Mouse (Mus musculus): ENCODE results near the gene Vgll4. TPM values are rescaled to one million over a fixed set of nuclear protein-coding genes. Genes with fewer than 3 reads are reported as not detected.

Gene Vgll4
- polyA plus RNA-seq, 1 experiment, result 35.4 TPM

GRCm38 (mm10) chr6:114976915-114977419 is 7.2 kb upstream of the Vgll4 start:
- DNase-seq (ENCODE audit: low read depth, low spot score), result no peak
- WGBS, result 75% methylated on average over 7 of the region's 7 CpGs

GRCm38 (mm10) chr6:114974331-114974730 is 4.5 kb upstream of the Vgll4 start:
- 86% methylated on average over 1 of the region's 1 CpGs for WGBS
- no peak for DNase-seq (ENCODE audit: low read depth, low spot score)

- WGBS, result 75% methylated on average over 1 of the region's 1 CpGs
- DNase-seq (ENCODE audit: low read depth, low spot score), result no peak
Measured at GRCm38 (mm10) chr6:114972988-114973387, 3.2 kb upstream of the Vgll4 start.

- DNase-seq (ENCODE audit: low read depth, low spot score), result no peak
- 70% methylated on average over 5 of the region's 5 CpGs for whole genome bisulfite sequencing
Measured at GRCm38 (mm10) chr6:114970895-114971294, 1.1 kb upstream of the Vgll4 start.

- no peak for DNase-seq (ENCODE audit: low read depth, low spot score)
- WGBS, result 12% methylated on average over 6 of the region's 6 CpGs
Measured at GRCm38 (mm10) chr6:114970386-114970785, 592 bp upstream of the Vgll4 start.

GRCm38 (mm10) chr6:114968361-114969212 is 1.2 kb downstream of the Vgll4 start:
- WGBS, result under 1% methylated on average over 82 of the region's 82 CpGs
- DNase-seq (ENCODE audit: low read depth, low spot score), result peak; percentile 78

- DNase-seq (ENCODE audit: low read depth, low spot score), result no peak
- 22% methylated on average over 12 of the region's 12 CpGs for WGBS
Measured at GRCm38 (mm10) chr6:114967623-114968022, 2.2 kb downstream of the Vgll4 start.

GRCm38 (mm10) chr6:114966396-114967154 is 3.2 kb downstream of the Vgll4 start:
- WGBS, result 36% methylated on average over 2 of the region's 2 CpGs
- DNase-seq (ENCODE audit: low read depth, low spot score), result no peak

GRCm38 (mm10) chr6:114965802-114966201 is 4.0 kb downstream of the Vgll4 start:
- no peak for DNase-seq (ENCODE audit: low read depth, low spot score)
- 51% methylated on average over 3 of the region's 3 CpGs for WGBS

GRCm38 (mm10) chr6:114965396-114965795 is 4.4 kb downstream of the Vgll4 start:
- 41% methylated on average over 8 of the region's 8 CpGs for WGBS
- DNase-seq (ENCODE audit: low read depth, low spot score), result no peak

- WGBS, result 41% methylated on average over 2 of the region's 2 CpGs
- no peak for DNase-seq (ENCODE audit: low read depth, low spot score)
Measured at GRCm38 (mm10) chr6:114964235-114964634, 5.6 kb downstream of the Vgll4 start.

GRCm38 (mm10) chr6:114963636-114964035 is 6.2 kb downstream of the Vgll4 start:
- 53% methylated on average over 5 of the region's 5 CpGs for WGBS
- no peak for DNase-seq (ENCODE audit: low read depth, low spot score)

GRCm38 (mm10) chr6:114961276-114962068 is 8.3 kb downstream of the Vgll4 start:
- DNase-seq (ENCODE audit: low read depth, low spot score), result no peak
- 62% methylated on average over 10 of the region's 10 CpGs for WGBS

GRCm38 (mm10) chr6:114959012-114959398 is 10.8 kb downstream of the Vgll4 start:
- WGBS, result 38% methylated on average over 6 of the region's 6 CpGs
- no peak for DNase-seq (ENCODE audit: low read depth, low spot score)

GRCm38 (mm10) chr6:114958249-114959011 is 11.4 kb downstream of the Vgll4 start:
- no peak for DNase-seq (ENCODE audit: low read depth, low spot score)
- WGBS, result 33% methylated on average over 10 of the region's 10 CpGs

- WGBS, result 71% methylated on average over 12 of the region's 12 CpGs
- DNase-seq (ENCODE audit: low read depth, low spot score), result no peak
Measured at GRCm38 (mm10) chr6:114957756-114958155, 12.0 kb downstream of the Vgll4 start.

GRCm38 (mm10) chr6:114954496-114954895 is 15.3 kb downstream of the Vgll4 start:
- 72% methylated on average over 5 of the region's 5 CpGs for WGBS
- DNase-seq (ENCODE audit: low read depth, low spot score), result no peak

GRCm38 (mm10) chr6:114953601-114954000 is 16.2 kb downstream of the Vgll4 start:
- WGBS, result 93% methylated on average over 5 of the region's 5 CpGs
- no peak for DNase-seq (ENCODE audit: low read depth, low spot score)

- 61% methylated on average over 5 of the region's 5 CpGs for WGBS
- no peak for DNase-seq (ENCODE audit: low read depth, low spot score)
Measured at GRCm38 (mm10) chr6:114952356-114952755, 17.4 kb downstream of the Vgll4 start.

Measured in large intestine, adult 2 months (tissue).